Mouse (Mus musculus) stomach, postnatal 0 days (tissue): Measurements from ENCODE around the gene Rtf2.

ENCODE experiments used
- CTCF ChIP-seq: IDR thresholded peaks from 2 replicates; pipeline ENCODE4 v1.5.1; 2016; ENCODE audit warnings: antibody characterized with exemption, low read depth, mild to moderate bottlenecking, moderate library complexity
- EP300 ChIP-seq: optimal IDR thresholded peaks from 2 replicates; pipeline ENCODE3; 2016; ENCODE audit warnings: antibody characterized with exemption

- TF ChIP-seq CTCF (no peak), EP300 (no peak)
Measured at GRCm38 (mm10) chr2:172460647-172461046, 20.3 kb downstream of the Rtf2 start.
